Mouse (Mus musculus) cerebellum, adult 9-10 months (tissue): ENCODE data around the gene Tenm3.
"Not testable (repeated sequence)": the region's sequence is repeated elsewhere in the genome, so short reads cannot be mapped to it uniquely, and the experiment has no call there.

Source experiments
- DNase-seq: peaks from one replicate; pipeline ENCODE4 v3.0.0; 2022

Gene Tenm3

DNA sequence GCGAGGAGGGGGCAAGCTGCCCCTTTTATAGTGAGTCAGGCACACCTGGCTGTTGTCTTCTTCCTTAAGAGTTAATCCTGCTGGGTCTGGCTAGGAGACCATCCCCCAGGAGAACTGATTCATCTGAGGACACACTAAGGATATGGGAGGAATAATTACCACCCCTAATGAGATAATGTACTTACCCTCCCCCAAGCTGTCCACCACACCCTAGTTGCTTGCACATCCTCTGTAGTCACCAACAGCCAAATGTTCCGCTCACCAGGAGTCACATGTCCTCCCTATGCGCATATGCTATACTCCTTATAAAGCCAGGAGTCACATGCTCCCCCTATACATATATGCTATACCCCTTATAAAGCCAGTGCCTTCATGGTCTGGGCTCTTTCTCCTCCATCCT is 662.8 kb downstream of the Tenm3 start:
- DNase-seq: no peak

- DNase-seq: not testable (repeated sequence)
Measured at GRCm38 (mm10) chr8:48180146-48180545, 663.6 kb downstream of the Tenm3 start.

- DNase-seq: no peak
Measured at GRCm38 (mm10) chr8:48178993-48179392, 664.8 kb downstream of the Tenm3 start.

DNA sequence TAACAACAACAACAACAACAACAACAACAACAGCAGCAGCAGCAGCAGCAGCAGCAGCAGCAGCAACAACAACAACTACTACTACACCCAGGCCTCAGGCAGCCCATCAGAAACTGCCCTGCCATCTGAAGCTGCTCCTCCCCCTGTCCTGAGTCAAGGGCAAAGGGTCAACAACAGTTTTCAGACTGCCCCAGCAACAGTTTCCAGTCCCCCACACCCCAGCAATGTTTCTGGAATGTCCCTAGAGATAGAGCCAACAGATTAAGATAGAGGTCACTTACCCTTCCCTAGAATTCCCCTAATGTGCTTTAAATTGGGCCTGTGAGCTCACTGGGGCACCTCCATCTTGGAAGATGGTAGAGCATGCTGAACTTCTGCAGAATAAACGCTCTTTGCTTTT is 665.9 kb downstream of the Tenm3 start:
- no peak for DNase-seq
